Mouse (Mus musculus): ENCODE measurements around the gene Zfp383. TPM values are rescaled to one million over a fixed set of nuclear protein-coding genes. Genes with fewer than 3 reads are reported as not detected.
"Not testable (repeated sequence)": the region's sequence is repeated elsewhere in the genome, so short reads cannot be mapped to it uniquely, and the experiment has no call there.

The Zfp383 gene
- 7.2 and 7.5 TPM in 2 replicates for polyA plus RNA-seq (2015; fragmentation: Nextera tagmentation; extraction: Ambion mirVana)

DNA sequence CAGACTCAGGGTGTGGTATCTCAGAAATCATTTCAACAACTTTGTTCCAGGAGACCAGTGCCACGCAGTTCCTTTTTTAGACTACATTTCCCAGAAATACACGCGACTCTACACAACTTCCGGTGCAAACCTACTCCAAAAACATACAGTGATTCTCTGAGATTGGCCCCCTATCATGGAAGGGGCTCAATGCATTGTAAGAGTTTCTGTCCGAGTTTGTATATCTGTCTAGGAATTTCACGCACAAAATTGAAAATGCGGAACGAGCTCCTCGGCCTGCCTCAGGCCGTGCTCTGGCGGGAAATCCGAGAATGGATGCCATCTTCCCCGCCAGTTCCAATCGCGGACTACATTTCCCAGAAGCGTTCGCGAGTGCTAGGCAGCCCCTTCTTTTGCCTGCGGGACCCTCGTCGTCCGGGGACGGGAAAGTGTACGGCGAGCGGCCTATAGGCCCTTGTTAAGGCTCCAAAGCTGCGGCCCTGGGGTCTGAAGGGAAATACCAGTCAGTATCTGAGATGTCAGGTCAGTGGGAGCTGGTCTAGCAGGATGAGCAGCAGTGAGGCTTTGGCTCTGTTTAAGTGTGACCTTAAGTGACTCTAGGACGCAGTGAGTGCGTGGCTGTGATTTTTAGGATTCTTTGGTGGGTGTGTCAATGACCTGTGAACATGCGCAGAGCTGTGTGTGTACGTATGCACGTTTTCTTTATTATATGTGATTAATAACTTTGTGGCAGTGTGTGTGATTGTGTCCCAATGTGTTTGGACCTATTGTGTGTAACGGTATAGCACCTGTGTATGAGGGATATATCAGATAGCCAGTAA, at the start of gene Zfp383:
Gene Zfp383 (plus strand): TSS at position 94 of the 821 bp plus-strand sequence.
- Histone ChIP-seq H3K9ac (peak within 1 kb of the TSS; percentile 79), H3K27ac (peak within 1 kb of the TSS; percentile 99), H3K4me3 (peak within 1 kb of the TSS; percentile 75), H3K27me3 (no peaks in the 10 kb centered on the region), H3K4me2 (peak within 1 kb of the TSS; percentile 74), H3K9me3 (replicated peaks) (no peaks in the 10 kb centered on the region), H3K4me1 (peaks cover 31% of the 10 kb centered on the region), H3K36me3 (ENCODE audit: poor library complexity, severe bottlenecking) (peaks cover 29% of the 10 kb centered on the region)
- 1% methylated on average over 33 of the region's 33 CpGs for WGBS
- ATAC-seq: peak; percentile 87

DNA sequence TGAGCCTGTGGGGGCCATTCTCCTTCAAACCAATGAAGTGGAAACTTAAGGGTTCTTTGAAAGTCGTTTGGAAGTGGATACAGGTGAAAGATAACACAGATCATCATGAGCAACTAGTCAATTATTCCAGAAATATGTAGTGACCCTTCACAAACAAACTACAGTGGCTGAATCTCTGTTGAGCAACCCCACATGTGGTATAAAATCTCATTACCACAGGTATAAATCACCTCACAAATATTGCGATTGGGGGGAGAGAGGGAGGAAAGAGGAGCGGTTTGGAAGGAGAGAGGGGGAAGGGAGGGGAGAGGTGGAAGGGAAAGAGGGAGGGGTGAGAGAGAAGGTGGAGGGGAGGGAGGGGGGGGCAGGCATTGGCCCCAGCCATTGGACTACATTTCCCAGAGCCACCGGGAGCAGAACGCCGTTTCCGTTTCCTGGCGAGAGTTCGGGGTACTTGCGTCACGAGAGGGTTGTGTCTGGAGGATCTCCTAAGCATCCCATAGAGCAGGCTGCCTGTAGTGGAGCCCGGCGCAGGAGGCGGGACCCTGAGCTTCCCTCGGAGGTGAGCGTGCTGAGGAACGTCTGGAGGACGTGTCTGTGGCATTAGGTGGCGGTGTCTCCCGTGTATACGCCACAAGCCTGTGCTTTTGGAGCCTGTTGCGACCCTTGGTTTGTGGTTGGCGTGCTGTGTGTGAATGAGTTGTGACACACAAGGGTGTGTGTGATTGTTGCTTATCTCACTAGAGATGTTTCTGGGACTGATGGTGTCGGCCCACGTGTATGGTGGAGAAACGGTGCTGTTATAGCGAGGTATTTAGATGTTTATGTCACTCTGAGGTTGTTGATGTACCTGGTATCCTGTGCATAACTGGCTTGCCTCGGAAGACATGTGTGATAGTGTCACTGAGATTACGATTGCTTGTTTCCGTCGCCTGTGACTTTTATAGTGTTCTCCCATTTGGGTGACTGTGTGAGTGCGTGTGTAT, 48.2 kb upstream of the Zfp383 start, which contains the start of gene Zfp420:
Gene Zfp420 (plus strand): TSS at position 448 of the 986 bp plus-strand sequence.
- Histone ChIP-seq H3K9ac (peak within 1 kb of the TSS; percentile 76), H3K36me3 (ENCODE audit: poor library complexity, severe bottlenecking) (peaks cover 5% of the 10 kb centered on the region; the same call in 1 of the 2 replicates), H3K4me2 (peak within 1 kb of the TSS; percentile 86), H3K4me1 (peaks cover 8% of the 10 kb centered on the region), H3K27ac (peak within 1 kb of the TSS; percentile 35), H3K27me3 (no peaks in the 10 kb centered on the region), H3K4me3 (peak within 1 kb of the TSS; percentile 67), H3K9me3 (replicated peaks) (0 out of 2 replicates have a peak, but pooled peaks cover 3% of the 10 kb centered on the region)
- WGBS: 8% methylated on average over 32 of the region's 32 CpGs
- ATAC-seq: peak; percentile 98

DNA sequence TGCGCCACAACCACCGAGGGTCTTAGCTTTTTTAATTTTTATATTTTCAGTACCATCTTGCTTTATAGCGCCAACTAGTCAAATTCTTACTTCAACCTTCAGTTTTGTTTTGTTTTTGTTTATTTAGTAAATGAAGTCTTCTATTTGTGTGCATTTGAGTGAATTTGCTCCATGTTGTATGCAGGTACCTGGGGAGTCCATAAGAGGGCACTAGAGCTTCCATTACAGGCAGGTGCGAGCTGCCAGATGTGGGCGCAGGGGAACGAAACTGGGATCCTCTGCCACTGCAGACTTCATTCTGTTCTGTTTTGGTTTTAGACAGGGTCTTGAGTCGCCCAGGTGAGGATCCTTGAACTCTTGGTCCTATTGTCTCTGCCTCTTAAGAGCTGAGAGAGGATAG, 46.4 kb upstream of the Zfp383 start:
- 0 out of 2 replicates have a peak, but pooled peaks cover 3% of the 10 kb centered on the region for H3K9me3 ChIP-seq (replicated peaks)
- peaks cover 5% of the 10 kb centered on the region; the same call in 1 of the 2 replicates for H3K36me3 ChIP-seq (ENCODE audit: poor library complexity, severe bottlenecking)
- H3K27me3 ChIP-seq: no peaks in the 10 kb centered on the region
- H3K9ac ChIP-seq: no peak overlapping the region
- H3K4me2 ChIP-seq: no peak overlapping the region
- ATAC-seq: no peak
- H3K4me3 ChIP-seq: no peak overlapping the region
- no peak overlapping the region for H3K27ac ChIP-seq
- WGBS: 90% methylated on average over 7 of the region's 7 CpGs
- H3K4me1 ChIP-seq: peaks cover 8% of the 10 kb centered on the region

GRCm38 (mm10) chr7:29874256-29874655, 33.8 kb upstream of the Zfp383 start:
- no peaks in the 10 kb centered on the region for H3K27me3 ChIP-seq
- H3K36me3 ChIP-seq (ENCODE audit: poor library complexity, severe bottlenecking): peaks cover 53% of the 10 kb centered on the region
- H3K4me2 ChIP-seq: no peak overlapping the region
- WGBS: 93% methylated on average over 10 of the region's 10 CpGs
- H3K9me3 ChIP-seq (replicated peaks): peaks cover 33% of the 10 kb centered on the region
- no peak overlapping the region for H3K27ac ChIP-seq
- no peak for ATAC-seq
- H3K4me1 ChIP-seq: no peaks in the 10 kb centered on the region
- no peak overlapping the region for H3K9ac ChIP-seq
- no peak overlapping the region for H3K4me3 ChIP-seq

GRCm38 (mm10) chr7:29877561-29877960, 30.5 kb upstream of the Zfp383 start:
- H3K4me3 ChIP-seq, ATAC-seq, H3K4me1 ChIP-seq, H3K27ac ChIP-seq, H3K9ac ChIP-seq, H3K27me3 ChIP-seq, H3K4me2 ChIP-seq: not testable (repeated sequence)
- H3K9me3 ChIP-seq (replicated peaks): peaks cover 29% of the 10 kb centered on the region
- 89% methylated on average over 9 of the region's 9 CpGs for WGBS
- peaks cover 44% of the 10 kb centered on the region for H3K36me3 ChIP-seq (ENCODE audit: poor library complexity, severe bottlenecking)

GRCm38 (mm10) chr7:29880056-29880455, 28.0 kb upstream of the Zfp383 start:
- no peak overlapping the region for H3K4me3 ChIP-seq
- no peak for ATAC-seq
- 68% methylated on average over 7 of the region's 7 CpGs for WGBS
- peaks cover 28% of the 10 kb centered on the region for H3K36me3 ChIP-seq (ENCODE audit: poor library complexity, severe bottlenecking)
- H3K27ac ChIP-seq: no peak overlapping the region
- H3K27me3 ChIP-seq: no peaks in the 10 kb centered on the region
- H3K4me1 ChIP-seq: no peaks in the 10 kb centered on the region
- no peak overlapping the region for H3K9ac ChIP-seq
- H3K9me3 ChIP-seq (replicated peaks): peaks cover 21% of the 10 kb centered on the region
- no peak overlapping the region for H3K4me2 ChIP-seq

GRCm38 (mm10) chr7:29880916-29881315, 27.1 kb upstream of the Zfp383 start:
- H3K4me1 ChIP-seq: no peaks in the 10 kb centered on the region
- peaks cover 19% of the 10 kb centered on the region for H3K36me3 ChIP-seq (ENCODE audit: poor library complexity, severe bottlenecking)
- H3K27ac ChIP-seq: no peak overlapping the region
- no peak for ATAC-seq
- no peak overlapping the region for H3K4me2 ChIP-seq
- no peaks in the 10 kb centered on the region for H3K27me3 ChIP-seq
- H3K4me3 ChIP-seq: no peak overlapping the region
- WGBS: 92% methylated on average over 7 of the region's 7 CpGs
- peaks cover 19% of the 10 kb centered on the region for H3K9me3 ChIP-seq (replicated peaks)
- H3K9ac ChIP-seq: no peak overlapping the region

DNA sequence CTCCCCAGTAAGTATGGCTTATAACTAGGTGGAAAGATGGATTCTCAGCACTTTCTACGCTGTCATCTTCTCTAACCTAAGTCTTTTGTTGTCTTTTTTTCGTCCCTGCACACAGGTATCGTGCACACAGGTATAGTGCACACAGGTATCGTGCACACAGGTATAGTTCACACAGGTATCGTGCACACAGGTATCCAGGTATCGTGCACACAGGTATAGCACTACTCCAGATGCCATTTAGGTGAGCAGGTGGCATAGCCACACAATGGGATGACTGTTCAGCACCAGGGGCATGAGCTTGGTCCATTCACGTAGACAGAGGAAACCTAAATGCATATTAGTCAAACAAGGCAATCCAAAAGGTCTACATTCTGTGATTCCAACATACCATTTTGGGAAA, 17.5 kb upstream of the Zfp383 start:
- Histone ChIP-seq H3K36me3 (ENCODE audit: poor library complexity, severe bottlenecking) (peaks cover 62% of the 10 kb centered on the region), H3K27me3 (no peaks in the 10 kb centered on the region), H3K4me3 (no peak overlapping the region), H3K27ac (no peak overlapping the region), H3K9me3 (replicated peaks) (peaks cover 47% of the 10 kb centered on the region), H3K4me2 (no peak overlapping the region), H3K4me1 (no peaks in the 10 kb centered on the region), H3K9ac (no peak overlapping the region)
- ATAC-seq: no peak
- 97% methylated on average over 7 of the region's 7 CpGs for WGBS

- H3K9ac ChIP-seq: no peak overlapping the region
- H3K27me3 ChIP-seq: no peaks in the 10 kb centered on the region
- WGBS: 96% methylated on average over 4 of the region's 4 CpGs
- no peak overlapping the region for H3K4me3 ChIP-seq
- H3K4me2 ChIP-seq: no peak overlapping the region
- no peak overlapping the region for H3K27ac ChIP-seq
- H3K36me3 ChIP-seq (ENCODE audit: poor library complexity, severe bottlenecking): peaks cover 84% of the 10 kb centered on the region
- peaks cover 33% of the 10 kb centered on the region for H3K9me3 ChIP-seq (replicated peaks)
- H3K4me1 ChIP-seq: no peaks in the 10 kb centered on the region
- ATAC-seq: no peak
Measured at GRCm38 (mm10) chr7:29892756-29893155, 15.3 kb upstream of the Zfp383 start.

DNA sequence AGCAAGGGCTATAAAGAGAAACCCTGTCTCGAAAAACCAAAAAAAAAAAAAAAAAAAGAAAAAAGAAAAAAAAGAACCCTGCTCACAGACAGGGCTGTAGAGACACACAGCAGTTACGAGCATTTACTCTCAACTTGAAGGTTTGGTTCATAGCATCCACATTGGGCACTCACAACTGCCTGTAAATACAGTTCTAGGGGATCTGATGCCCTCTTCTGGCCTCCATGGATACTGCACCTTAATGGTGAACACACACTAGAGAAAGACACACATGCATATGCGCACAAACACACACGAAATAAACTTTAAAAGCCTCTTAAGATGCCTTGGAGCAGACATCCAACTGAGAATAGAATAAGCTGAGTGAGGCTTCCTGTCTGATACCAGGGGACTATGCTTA, 9.7 kb upstream of the Zfp383 start:
- Histone ChIP-seq H3K27ac (no peak overlapping the region), H3K9me3 (replicated peaks) (peaks cover 27% of the 10 kb centered on the region), H3K4me3 (no peak overlapping the region), H3K36me3 (ENCODE audit: poor library complexity, severe bottlenecking) (peaks cover 83% of the 10 kb centered on the region), H3K4me2 (no peak overlapping the region), H3K9ac (no peak overlapping the region), H3K4me1 (no peaks in the 10 kb centered on the region), H3K27me3 (no peaks in the 10 kb centered on the region)
- WGBS: 89% methylated on average over 4 of the region's 4 CpGs
- no peak for ATAC-seq

- no peak overlapping the region for H3K4me2 ChIP-seq
- no peak overlapping the region for H3K27ac ChIP-seq
- ATAC-seq: no peak
- H3K9me3 ChIP-seq (replicated peaks): no peaks in the 10 kb centered on the region
- H3K27me3 ChIP-seq: no peaks in the 10 kb centered on the region
- H3K36me3 ChIP-seq (ENCODE audit: poor library complexity, severe bottlenecking): peaks cover 32% of the 10 kb centered on the region
- 92% methylated on average over 4 of the region's 4 CpGs for WGBS
- no peak overlapping the region for H3K4me3 ChIP-seq
- H3K9ac ChIP-seq: no peak overlapping the region
- peaks cover 11% of the 10 kb centered on the region for H3K4me1 ChIP-seq
Measured at GRCm38 (mm10) chr7:29904101-29904500, 3.9 kb upstream of the Zfp383 start.
